Mouse (Mus musculus) heart, embryonic 16.5 days (tissue): ENCODE measurements around the gene Ppox. TPM values are rescaled to one million over a fixed set of nuclear protein-coding genes. Genes with fewer than 3 reads are reported as not detected.

Source experiments
- ATAC-seq: fragments of 200-750 bp; cut with Nextera tagmentation; replicated peaks from 2 replicates; pipeline ENCODE4 v1.8.0; 2017; ENCODE audit warnings: moderate number of reproducible peaks; ENCODE audit not compliant: insufficient read depth, low FRiP score; ENCODE audit errors: extremely low read depth
- H3K27ac ChIP-seq: fragments of 300-500 bp; sonication (generic); 2 replicates; pipeline ENCODE4 v1.5.1; 2014; ENCODE audit warnings: mild to moderate bottlenecking, low read length, control low read depth, moderate library complexity
- H3K27me3 ChIP-seq: fragments of 300-500 bp; sonication (generic); 2 replicates; pipeline ENCODE4 v1.6.1; 2014; ENCODE audit warnings: low read length, mixed read lengths; ENCODE audit not compliant: control insufficient read depth, insufficient read depth
- H3K36me3 ChIP-seq: fragments of 300-500 bp; sonication (generic); 2 replicates; pipeline ENCODE4 v1.6.1; 2014; ENCODE audit not compliant: control insufficient read depth, insufficient read depth
- H3K4me1 ChIP-seq: fragments of 300-500 bp; sonication (generic); 2 replicates; pipeline ENCODE4 v1.6.1; 2014; ENCODE audit warnings: low read length, mixed read lengths; ENCODE audit not compliant: control insufficient read depth, insufficient read depth
- H3K4me2 ChIP-seq: fragments of 300-500 bp; sonication (generic); 2 replicates; pipeline ENCODE4 v1.6.1; 2014; ENCODE audit warnings: low read depth, mild to moderate bottlenecking, control low read depth, low read length
- H3K4me3 ChIP-seq: fragments of 300-500 bp; sonication (generic); 2 replicates; pipeline ENCODE4 v1.5.1; 2014; ENCODE audit warnings: mild to moderate bottlenecking, control low read depth, low read length
- H3K9ac ChIP-seq: fragments of 300-500 bp; sonication (generic); 2 replicates; pipeline ENCODE4 v1.6.1; 2014; ENCODE audit warnings: low read length, control low read depth
- H3K9me3 ChIP-seq: fragments of 300-500 bp; sonication (generic); replicated peaks from 2 replicates; pipeline ENCODE4 v1.6.1; 2016; ENCODE audit warnings: low read length; ENCODE audit not compliant: control insufficient read depth
- WGBS: fragments of 180-500 bp; shearing (Covaris S2); extraction: QIAGEN DNeasy Blood & Tissue Kit; methylation state at CpG from one replicate; pipeline ENCODE4 v1.1.7; 2014; 5-methylcytosine and 5-hydroxymethylcytosine counted together
- polyA plus RNA-seq: library from polyadenylated mRNA; unstranded; fragments of >200 nt; fragmentation: Nextera tagmentation; extraction: Ambion mirVana; gene quantifications from 2 replicates; pipeline ENCODE4 v1.2.1, GENCODE M21; 2015

The Ppox gene
- polyA plus RNA-seq, 1 experiment from 2014 or later, result 32.4 TPM

DNA sequence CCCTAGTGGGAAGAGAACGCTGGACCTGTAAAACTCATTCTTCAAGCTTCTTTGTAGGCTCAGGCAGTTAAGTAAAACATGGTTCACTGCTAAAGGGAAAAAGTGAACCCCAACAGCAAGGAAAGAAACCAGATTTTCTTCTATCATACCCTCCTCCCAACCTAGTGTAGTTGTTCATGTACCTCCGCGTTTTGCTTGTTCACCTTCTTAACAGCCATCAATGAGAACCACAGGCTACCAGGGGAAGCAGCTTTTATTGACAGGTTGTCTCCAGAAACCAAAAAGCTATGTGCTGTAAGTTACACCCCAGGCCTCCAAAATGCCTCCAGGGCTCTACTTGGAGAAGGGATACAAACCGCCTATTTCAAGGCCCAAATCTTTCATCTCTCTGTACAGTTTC is 7.3 kb upstream of the Ppox start:
- Histone ChIP-seq H3K9ac (peak overlapping the region; percentile 56), H3K4me2 (peak overlapping the region; percentile 59), H3K9me3 (no peaks in the 10 kb centered on the region), H3K4me3 (peak overlapping the region; percentile 86), H3K27ac (peak overlapping the region; percentile 44), H3K36me3 (peaks cover 19% of the 10 kb centered on the region), H3K27me3 (no peaks in the 10 kb centered on the region), H3K4me1 (peaks cover 17% of the 10 kb centered on the region)
- ATAC-seq, result no peak
- WGBS, result 69% methylated on average over 4 of the region's 4 CpGs

DNA sequence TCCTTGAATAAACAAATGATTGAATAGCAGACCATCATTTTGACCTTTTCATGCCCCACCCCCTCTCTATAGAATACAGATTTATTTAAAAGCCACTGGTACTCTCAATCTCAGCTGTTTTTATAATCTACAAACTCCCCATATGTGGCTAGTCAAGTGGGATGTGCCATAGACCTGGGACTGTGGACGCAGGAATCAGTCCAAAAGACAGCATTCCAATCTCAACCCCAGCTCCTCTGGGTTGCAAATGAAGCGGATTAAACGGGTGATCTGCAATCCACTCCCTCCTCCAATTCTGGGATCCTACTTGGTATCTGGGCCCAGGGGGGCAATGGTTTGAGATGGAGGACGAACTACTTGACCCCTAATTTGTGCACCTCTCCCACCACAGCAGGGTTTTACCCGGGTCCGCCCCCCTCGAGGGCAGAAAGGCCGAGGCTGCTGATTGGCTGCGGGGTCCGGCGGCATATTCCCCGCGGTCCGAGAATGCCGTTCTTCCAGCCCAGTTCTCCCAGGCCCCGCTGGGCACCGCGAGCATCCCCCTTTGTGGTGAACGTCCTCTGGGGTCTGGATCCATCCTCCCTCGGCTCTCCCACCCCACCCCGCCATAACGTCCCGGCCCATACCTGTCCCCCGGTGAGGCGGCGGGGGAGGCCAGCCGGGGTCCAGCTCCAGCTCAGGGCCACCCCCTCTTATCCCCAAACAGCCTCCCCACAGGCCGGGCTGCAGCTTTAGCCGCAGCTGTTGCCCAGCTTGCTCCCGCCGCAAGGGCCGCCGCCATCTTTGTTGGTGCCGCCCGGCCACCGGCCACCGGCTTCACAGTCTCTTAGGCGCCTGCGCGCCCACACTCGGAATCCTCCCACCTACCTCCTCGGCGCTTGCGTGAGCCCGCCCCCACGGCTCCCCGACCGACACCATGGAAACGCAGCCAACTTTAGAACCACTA is 6.4 kb upstream of the Ppox start, which contains the start of gene Usp21:
TSS of gene Usp21 (minus strand) at position 856 of the 946 bp plus-strand sequence.
- Histone ChIP-seq H3K27ac (peak within 1 kb of the TSS; percentile 91), H3K4me1 (peaks cover 16% of the 10 kb centered on the region; the same call in 1 of the 2 replicates), H3K4me2 (peak within 1 kb of the TSS; percentile 75), H3K9me3 (no peaks in the 10 kb centered on the region), H3K9ac (peak within 1 kb of the TSS; percentile 99), H3K4me3 (peak within 1 kb of the TSS; percentile 86), H3K36me3 (peaks cover 19% of the 10 kb centered on the region), H3K27me3 (no peaks in the 10 kb centered on the region)
- 1% methylated on average over 49 of the region's 49 CpGs for WGBS
- ATAC-seq, result peak; percentile 95

DNA sequence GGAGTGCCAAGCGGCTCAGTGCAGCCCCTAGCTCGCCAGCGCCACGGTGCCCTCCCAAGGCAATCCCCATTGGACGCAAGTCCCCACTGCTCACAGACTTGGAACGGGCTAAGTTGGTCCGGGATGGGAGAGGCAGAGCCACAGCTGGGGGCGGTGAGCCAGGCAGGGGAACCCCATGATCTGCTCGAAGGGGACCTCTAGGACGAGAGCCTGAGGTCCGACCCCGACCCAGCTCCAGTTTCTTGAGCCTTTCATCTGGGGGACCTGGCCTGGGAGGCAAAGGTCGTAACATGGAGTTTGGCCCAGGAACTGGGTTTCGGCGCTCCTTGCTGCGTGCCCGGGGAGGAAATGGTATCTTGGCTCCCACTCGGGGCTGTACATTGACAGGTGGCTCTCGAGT is 5.5 kb upstream of the Ppox start:
- H3K4me2 ChIP-seq, result peak overlapping the region; percentile 75; the same call in 1 of the 2 replicates
- H3K9me3 ChIP-seq, result no peaks in the 10 kb centered on the region
- peaks cover 22% of the 10 kb centered on the region for H3K36me3 ChIP-seq
- H3K27me3 ChIP-seq, result no peaks in the 10 kb centered on the region
- H3K9ac ChIP-seq, result no peak overlapping the region
- no peak overlapping the region for H3K27ac ChIP-seq
- 90% methylated on average over 19 of the region's 19 CpGs for WGBS
- no peak overlapping the region for H3K4me3 ChIP-seq
- no peak for ATAC-seq
- peaks cover 20% of the 10 kb centered on the region; the same call in 1 of the 2 replicates for H3K4me1 ChIP-seq

DNA sequence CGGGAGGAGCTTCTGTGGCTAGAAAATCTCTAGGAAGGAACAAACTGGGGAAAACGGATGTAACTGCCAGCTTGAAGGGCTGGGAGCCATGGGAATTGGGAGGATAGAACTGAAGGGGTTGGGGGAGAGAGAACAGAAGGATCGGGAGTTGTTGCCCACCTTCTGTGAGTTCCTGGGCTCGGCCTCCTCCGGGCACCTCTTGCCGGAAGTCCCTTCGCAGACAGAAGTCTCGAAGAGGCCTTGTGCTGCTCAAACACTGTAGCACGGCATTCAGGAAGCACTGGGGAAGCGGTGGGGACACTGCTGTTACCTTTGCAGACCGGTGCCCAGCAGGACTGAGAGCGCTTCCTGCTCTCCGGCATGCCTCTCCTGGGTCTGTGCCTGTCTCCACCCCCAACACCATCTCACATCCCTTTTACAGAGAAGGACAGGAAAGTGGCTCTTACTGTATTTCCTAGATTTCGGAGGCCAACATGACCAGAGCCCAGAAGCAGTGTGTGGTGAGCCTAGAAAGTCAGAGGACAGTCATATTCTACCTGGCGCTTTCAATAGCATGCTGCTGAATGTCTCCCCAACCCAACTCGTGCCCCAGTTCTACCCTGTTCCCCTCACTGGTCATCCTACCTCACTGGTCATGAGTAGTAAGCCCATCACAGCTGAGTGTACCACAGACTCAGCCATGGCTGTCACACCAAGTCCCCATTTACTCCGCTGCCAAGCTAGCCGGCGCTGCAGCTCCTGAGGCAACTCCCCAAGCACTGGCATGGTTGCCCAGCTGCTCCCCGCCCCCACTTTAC is 4.3 kb upstream of the Ppox start:
- no peak overlapping the region for H3K4me2 ChIP-seq
- H3K9me3 ChIP-seq, result no peaks in the 10 kb centered on the region
- H3K9ac ChIP-seq, result 0 out of 2 replicates have a peak overlapping the region, but pooled peaks have one; percentile 18
- WGBS, result 84% methylated on average over 20 of the region's 20 CpGs
- H3K27me3 ChIP-seq, result no peaks in the 10 kb centered on the region
- H3K4me1 ChIP-seq, result peaks cover 22% of the 10 kb centered on the region
- H3K36me3 ChIP-seq, result peaks cover 22% of the 10 kb centered on the region
- no peak for ATAC-seq
- H3K27ac ChIP-seq, result 0 out of 2 replicates have a peak overlapping the region, but pooled peaks have one; percentile 10
- no peak overlapping the region for H3K4me3 ChIP-seq

DNA sequence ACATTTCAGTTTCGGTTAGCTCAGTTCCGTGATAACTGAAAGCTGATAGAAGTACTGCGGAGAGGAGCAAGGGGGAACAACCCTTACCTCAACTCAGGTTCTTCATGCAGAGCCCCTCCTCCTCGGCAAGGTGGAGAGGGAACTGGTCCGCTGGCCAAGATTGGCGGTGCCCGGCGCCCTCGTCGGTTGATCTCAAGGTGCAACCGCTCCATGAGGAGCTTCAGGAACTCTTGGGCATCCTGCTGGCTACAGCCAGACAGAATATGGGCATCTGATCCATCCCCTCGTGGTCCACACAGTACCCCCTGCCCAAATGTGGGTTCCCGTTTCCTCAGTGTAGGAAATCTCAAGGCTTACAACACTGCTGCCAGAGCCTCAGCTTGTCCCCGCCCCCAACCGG is 3.5 kb upstream of the Ppox start:
- Histone ChIP-seq H3K36me3 (peaks cover 17% of the 10 kb centered on the region), H3K4me3 (no peak overlapping the region), H3K4me1 (peaks cover 29% of the 10 kb centered on the region), H3K9me3 (no peaks in the 10 kb centered on the region), H3K4me2 (no peak overlapping the region), H3K9ac (no peak overlapping the region), H3K27me3 (no peaks in the 10 kb centered on the region), H3K27ac (no peak overlapping the region)
- 90% methylated on average over 15 of the region's 15 CpGs for WGBS
- no peak for ATAC-seq

DNA sequence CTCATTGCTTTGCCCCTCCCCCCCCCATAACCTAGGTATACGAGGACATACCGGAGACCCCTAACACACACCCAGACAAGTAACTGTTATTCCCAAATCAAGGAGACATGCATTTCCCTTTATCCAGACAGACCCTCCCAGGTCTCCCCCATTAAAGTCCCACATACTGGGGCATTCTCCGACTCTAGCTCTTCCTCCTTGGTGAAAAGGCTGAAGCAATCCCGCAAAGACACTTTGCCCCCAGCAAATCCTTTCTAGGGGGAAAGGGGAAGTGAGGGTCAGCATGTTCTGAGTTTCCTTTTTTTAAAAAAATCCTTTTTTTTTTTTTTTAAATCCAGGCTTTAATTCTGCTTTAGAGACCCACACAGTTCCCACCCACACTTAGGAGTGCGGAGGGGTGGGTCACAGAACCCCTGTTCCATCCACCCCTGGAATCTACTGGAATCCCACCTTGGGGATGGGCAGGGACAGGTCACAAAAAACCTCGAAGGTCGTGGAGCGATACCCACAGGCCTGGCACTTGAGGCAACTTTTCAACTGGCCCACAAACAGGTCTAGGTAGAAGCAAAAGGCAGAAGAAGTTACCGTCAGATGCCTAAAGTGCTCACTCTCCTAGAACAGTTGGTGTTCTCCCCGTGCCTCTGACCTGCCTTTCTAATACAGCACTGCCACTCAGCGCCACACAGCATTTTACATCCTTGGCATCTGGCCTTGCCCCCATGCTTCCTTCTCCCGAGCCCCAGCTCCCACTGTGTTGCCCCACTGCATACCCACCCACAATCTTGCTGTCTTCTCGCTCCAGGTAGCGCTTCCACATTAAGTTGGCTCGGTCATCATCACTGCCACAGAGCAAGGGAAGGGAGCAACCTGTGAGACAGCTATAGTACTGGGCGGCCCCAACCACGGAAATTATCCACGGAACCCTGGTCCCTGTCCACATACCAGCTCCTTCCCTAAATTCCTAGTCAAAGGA is 2.5 kb upstream of the Ppox start:
- Histone ChIP-seq H3K4me2 (no peak overlapping the region), H3K27ac (no peak overlapping the region), H3K9me3 (no peaks in the 10 kb centered on the region), H3K27me3 (no peaks in the 10 kb centered on the region), H3K4me3 (no peak overlapping the region), H3K4me1 (peaks cover 29% of the 10 kb centered on the region), H3K9ac (no peak overlapping the region), H3K36me3 (peaks cover 14% of the 10 kb centered on the region)
- no peak for ATAC-seq
- 84% methylated on average over 18 of the region's 18 CpGs for WGBS

DNA sequence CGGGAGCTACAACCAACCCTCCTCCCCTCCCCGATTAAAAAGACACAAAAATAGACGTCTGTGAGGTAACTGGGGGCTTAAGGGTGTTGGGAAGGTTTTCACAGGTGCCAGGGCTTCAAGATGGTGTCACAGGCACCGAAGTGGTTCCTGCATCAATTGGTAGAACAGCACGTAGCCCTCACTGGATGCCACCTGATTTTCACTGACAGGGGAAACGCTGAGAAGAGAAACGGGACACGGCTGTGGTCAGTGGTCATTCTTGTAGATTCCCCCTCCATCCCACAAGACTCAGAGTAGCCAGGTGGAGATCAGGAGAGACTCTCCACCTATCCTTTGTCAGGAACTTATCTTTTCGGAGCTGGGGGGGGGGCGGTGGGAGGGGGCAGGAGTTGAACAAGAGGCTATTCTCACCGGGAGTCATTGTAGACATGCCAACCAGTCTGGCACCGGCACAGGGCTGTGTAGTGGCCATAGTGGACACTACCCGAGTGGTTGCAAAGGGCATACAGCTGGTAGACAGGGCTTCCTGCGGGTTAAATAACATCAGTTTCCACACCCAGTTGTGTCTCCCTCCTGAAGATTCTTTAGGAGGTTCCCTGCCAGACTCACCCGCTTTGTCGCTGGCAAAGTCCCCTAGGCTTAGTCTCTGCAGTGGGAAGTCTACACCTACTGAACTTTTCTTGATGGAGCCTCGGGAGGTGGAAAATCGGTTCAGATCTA is 1.3 kb upstream of the Ppox start:
- Histone ChIP-seq H3K4me1 (peaks cover 24% of the 10 kb centered on the region), H3K9me3 (no peaks in the 10 kb centered on the region), H3K9ac (peak overlapping the region; percentile 74), H3K36me3 (peaks cover 14% of the 10 kb centered on the region), H3K4me3 (peak overlapping the region; percentile 86), H3K27me3 (no peaks in the 10 kb centered on the region), H3K27ac (peak overlapping the region; percentile 79), H3K4me2 (peak overlapping the region; percentile 92)
- ATAC-seq, result no peak
- WGBS, result 70% methylated on average over 18 of the region's 18 CpGs

DNA sequence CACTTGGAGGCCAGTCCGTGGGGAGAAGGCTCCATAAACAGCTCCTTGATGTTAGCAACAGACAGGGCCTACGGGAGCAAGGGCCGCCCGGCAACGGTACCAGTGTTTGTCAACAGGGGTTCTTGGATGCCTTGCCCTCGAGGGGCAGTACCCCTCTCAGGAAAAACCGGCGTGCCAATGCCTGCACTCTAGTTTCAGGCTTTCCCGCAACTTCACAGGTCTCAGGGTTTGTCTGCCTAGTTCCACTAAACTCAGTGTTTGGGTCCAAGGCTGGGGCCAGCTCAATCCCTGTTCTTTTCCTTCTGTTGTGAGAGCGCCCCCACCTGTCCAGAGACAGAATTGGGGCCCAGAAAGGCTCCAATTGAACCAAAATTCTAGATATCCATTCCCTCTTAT is 540 bp upstream of the Ppox start:
- peaks cover 20% of the 10 kb centered on the region for H3K4me1 ChIP-seq
- WGBS, result 0% methylated on average over 10 of the region's 10 CpGs
- H3K27me3 ChIP-seq, result no peaks in the 10 kb centered on the region
- peak; percentile 53 for ATAC-seq
- H3K9ac ChIP-seq, result peak overlapping the region; percentile 74
- peaks cover 20% of the 10 kb centered on the region for H3K36me3 ChIP-seq
- H3K27ac ChIP-seq, result peak overlapping the region; percentile 79
- peak overlapping the region; percentile 86 for H3K4me3 ChIP-seq
- peak overlapping the region; percentile 92 for H3K4me2 ChIP-seq
- H3K9me3 ChIP-seq, result no peaks in the 10 kb centered on the region
